ENCODE assay signal across 8 mouse cellular contexts in genomic region chrX:166514035-166514434, GRCm38 (mm10). TPM values are rescaled to one million over a fixed set of nuclear protein-coding genes. Genes with fewer than 3 reads are reported as not detected.
DNase-seq lines count a peak whose midpoint lies in the region; ATAC-seq and TF ChIP-seq lines count a peak whose summit lies in the region.
"Not testable (repeated sequence)": the region's sequence is repeated elsewhere in the genome, so short reads cannot be mapped to it uniquely, and the experiment has no call there.

No protein-coding gene starts in this region.

- not testable (repeated sequence) for H3K27me3 ChIP-seq in ES-Bruce4 (ENCODE audit: control insufficient read depth, insufficient read depth, low read length, poor library complexity, severe bottlenecking); liver, embryonic 16.5 days (ENCODE audit: control insufficient read depth, insufficient read depth, low read depth, low read length)

- TF ChIP-seq POLR2A in ES-Bruce4 (IDR thresholded peaks at IDR 0.05; ENCODE audit: insufficient read depth, low read length), result not testable (repeated sequence)

- not testable (repeated sequence) for H3K27ac ChIP-seq in ES-Bruce4 (ENCODE audit: insufficient read depth, low read length); liver, embryonic 16.5 days (ENCODE audit: low read length)

- peak; percentile 7 to 23 for DNase-seq in cerebellum, postnatal 14 days
- peak; percentile 14 for DNase-seq in forelimb bud, embryonic 11.5 days (ENCODE audit: low read depth, low spot score)
- peak; percentile 62 for DNase-seq in induced T-regulatory cell, adult 2 months (ENCODE audit: low read depth)
- peak; percentile 50 to 64 for DNase-seq in kidney, postnatal 36 days
- peak; percentile 47 for DNase-seq in naive thymus-derived CD4-positive, alpha-beta T cell, adult 2 months (ENCODE audit: low read depth)
- DNase-seq in thymus, postnatal 36 days, result peak; percentile 12 to 20

- not testable (repeated sequence) for H3K4me1 ChIP-seq in ES-Bruce4 (ENCODE audit: control insufficient read depth, insufficient read depth, low read length); liver, embryonic 16.5 days (ENCODE audit: control insufficient read depth, low read depth, low read length)

- H3K4me2 ChIP-seq in liver, embryonic 16.5 days (ENCODE audit: low read depth, low read length), result peak overlapping the region; percentile 42

- not testable (repeated sequence) for ATAC-seq in liver, embryonic 16.5 days (ENCODE audit: low read depth)

- not testable (repeated sequence) for H3K9me3 ChIP-seq in ES-Bruce4 (replicated peaks; ENCODE audit: control insufficient read depth, insufficient read depth, low read length, poor library complexity, severe bottlenecking); liver, embryonic 16.5 days (replicated peaks; ENCODE audit: control insufficient read depth, low read length)

- peak overlapping the region; percentile 70; the same call in 1 of the 2 replicates for H3K9ac ChIP-seq in ES-Bruce4 (ENCODE audit: low read depth, poor library complexity, severe bottlenecking)
- H3K9ac ChIP-seq in liver, embryonic 16.5 days (ENCODE audit: low read depth, low read length), result not testable (repeated sequence)

- not testable (repeated sequence) for TF ChIP-seq CTCF in ES-Bruce4 (IDR thresholded peaks at IDR 0.05; ENCODE audit: low read depth, low read length)

- WGBS in liver, embryonic 16.5 days (ENCODE audit: insufficient replicate concordance), result 24% methylated on average over 12 of the region's 12 CpGs

- TF ChIP-seq EP300 in ES-Bruce4 (IDR thresholded peaks at IDR 0.05; ENCODE audit: insufficient read depth, low read depth, low read length), result not testable (repeated sequence)

- H3K36me3 ChIP-seq in ES-Bruce4 (ENCODE audit: control insufficient read depth, insufficient read depth, low read length, poor library complexity, severe bottlenecking); liver, embryonic 16.5 days (ENCODE audit: control insufficient read depth, insufficient read depth): not testable (repeated sequence)

- H3K4me3 ChIP-seq in ES-Bruce4 (ENCODE audit: low read depth, low read length), result not testable (repeated sequence)
- peak overlapping the region; percentile 17; the same call in 1 of the 2 replicates for H3K4me3 ChIP-seq in liver, embryonic 16.5 days (ENCODE audit: low read depth, low read length)

RNA-seq across cellular contexts. Expression of gene Tceanc, which starts 4.3 kb away (rescaled TPM):
- polyA plus RNA-seq in ES-Bruce4 (2011; ENCODE audit: insufficient read depth, insufficient read length, low read depth, missing spikeins), result 9.9 and 10.5 TPM in 2 replicates
- polyA plus RNA-seq in liver, embryonic 16.5 days (2015; fragmentation: Nextera tagmentation; extraction: Ambion mirVana), result 3.2 and 3.4 TPM in 2 replicates

RNA-seq across cellular contexts. Expression of gene Rab9, which starts 34.4 kb away (rescaled TPM):
- 74.9 and 75.8 TPM in 2 replicates for polyA plus RNA-seq in ES-Bruce4 (2011; ENCODE audit: insufficient read depth, insufficient read length, low read depth, missing spikeins)
- 22.3 and 22.7 TPM in 2 replicates for polyA plus RNA-seq in liver, embryonic 16.5 days (2015; fragmentation: Nextera tagmentation; extraction: Ambion mirVana)
